Mouse (Mus musculus): ENCODE data around the gene Gse1. TPM values are rescaled to one million over a fixed set of nuclear protein-coding genes. Genes with fewer than 3 reads are reported as not detected.
A peak's percentile ranks its signal among the peaks of the same experiment; 100 is the strongest.

Gene Gse1
- total RNA-seq, 2 experiments from 2014 or later: 77.7 to 105 TPM

- no peak overlapping the region for H3K4me3 ChIP-seq
- intact Hi-C loops (cut with DNase I): no loop called here
- no peak for TF ChIP-seq CTCF (IDR thresholded peaks at IDR 0.05)
- no peak for DNase-seq (ENCODE audit: extremely low spot score in 1 of 2, low spot score in 2 of 2)
- H3K27ac ChIP-seq: no peak overlapping the region
Measured at GRCm38 (mm10) chr8:120533380-120533779, 305.1 kb downstream of the Gse1 start.

DNA sequence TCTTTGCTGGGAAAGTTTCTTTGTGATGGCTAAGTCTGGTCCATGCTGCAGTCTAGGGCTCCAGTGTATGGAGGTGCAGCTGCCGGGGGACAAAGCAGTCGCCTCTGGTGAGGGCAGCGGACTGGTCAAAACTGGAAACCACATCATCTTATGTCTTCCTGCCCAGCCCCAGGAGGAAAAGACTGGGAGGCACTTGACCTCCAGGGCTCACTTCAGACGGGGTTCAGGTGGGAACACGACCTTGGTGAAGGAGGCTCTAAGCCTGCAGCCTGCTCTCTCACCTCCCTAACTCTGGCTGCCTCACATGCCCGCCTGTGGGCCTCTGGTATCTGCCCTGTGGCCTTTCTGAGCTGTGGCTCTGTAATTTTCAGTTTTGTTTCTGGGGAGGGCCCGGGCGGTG is 305.8 kb downstream of the Gse1 start:
- Histone ChIP-seq H3K4me3 (no peak overlapping the region), H3K27ac (no peak overlapping the region)
- no peak for DNase-seq (ENCODE audit: extremely low spot score in 1 of 2, low spot score in 2 of 2)
- intact Hi-C loops (cut with DNase I): loop anchor here (1.0 kb wide), 1 partner anchor 46 kb away; no protein-coding TSS in a partner anchor
- no peak for TF ChIP-seq CTCF (IDR thresholded peaks at IDR 0.05)

DNA sequence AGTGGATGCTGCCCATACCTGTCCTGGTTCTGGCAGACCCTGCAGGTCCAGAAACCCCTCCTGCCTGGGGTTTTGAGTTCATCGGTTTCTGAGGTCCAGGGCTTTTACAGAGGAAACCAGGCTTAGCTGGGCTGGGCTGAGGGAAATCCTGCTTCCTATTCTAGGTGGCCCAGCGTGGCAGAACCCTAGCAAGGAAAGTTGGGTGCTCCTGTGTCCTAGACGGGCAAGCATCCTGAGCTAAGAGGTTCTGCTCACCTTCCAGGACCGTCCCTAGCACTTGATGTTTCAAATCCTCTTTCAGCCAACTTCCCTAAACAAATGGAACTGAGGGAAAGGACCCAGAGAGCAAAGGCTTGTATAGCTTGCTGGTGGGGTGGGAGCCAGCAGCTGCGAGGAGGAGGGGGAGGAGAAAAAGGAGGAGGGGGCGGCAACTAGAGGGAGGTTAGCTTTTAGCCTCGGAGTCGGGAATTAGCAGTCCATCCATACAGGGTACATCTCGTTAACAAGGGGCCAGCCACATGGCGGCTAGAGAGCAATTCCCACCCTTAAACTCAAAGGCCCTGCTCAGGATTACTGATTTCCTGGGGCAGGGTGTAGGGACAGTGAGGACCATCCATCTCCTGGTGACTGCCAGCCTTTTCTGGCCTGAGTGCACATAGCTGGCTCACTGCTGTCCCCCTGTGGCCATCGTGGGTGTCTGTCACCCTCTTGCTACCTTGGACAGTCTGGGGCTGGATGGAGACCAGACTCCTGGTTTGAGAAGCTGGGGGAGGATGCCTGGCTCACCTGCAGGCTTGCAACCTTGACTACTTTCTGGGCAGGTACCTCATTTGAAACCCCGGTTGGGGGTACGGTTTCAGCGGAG is 306.5 kb downstream of the Gse1 start:
- no peak overlapping the region for H3K27ac ChIP-seq
- no peak overlapping the region for H3K4me3 ChIP-seq
- intact Hi-C loops (cut with DNase I): loop anchor here (1.0 to 5.0 kb wide), 4 partner anchors 46 to 232 kb away; no protein-coding TSS in a partner anchor

GRCm38 (mm10) chr8:120535452-120536305 is 307.4 kb downstream of the Gse1 start:
- peak; percentile 79 to 87 for DNase-seq (ENCODE audit: extremely low spot score in 1 of 2, low spot score in 2 of 2)
- intact Hi-C loops (cut with DNase I): loop anchor here (1.0 to 5.0 kb wide), 5 partner anchors 63 to 233 kb away; no protein-coding TSS in a partner anchor

More for the DNA sequence above, 306.5 kb downstream of the Gse1 start:
- peak; percentile 78 to 79 for DNase-seq (ENCODE audit: extremely low spot score in 1 of 2, low spot score in 2 of 2)
- TF ChIP-seq CTCF (IDR thresholded peaks at IDR 0.05): peak; percentile 97

DNA sequence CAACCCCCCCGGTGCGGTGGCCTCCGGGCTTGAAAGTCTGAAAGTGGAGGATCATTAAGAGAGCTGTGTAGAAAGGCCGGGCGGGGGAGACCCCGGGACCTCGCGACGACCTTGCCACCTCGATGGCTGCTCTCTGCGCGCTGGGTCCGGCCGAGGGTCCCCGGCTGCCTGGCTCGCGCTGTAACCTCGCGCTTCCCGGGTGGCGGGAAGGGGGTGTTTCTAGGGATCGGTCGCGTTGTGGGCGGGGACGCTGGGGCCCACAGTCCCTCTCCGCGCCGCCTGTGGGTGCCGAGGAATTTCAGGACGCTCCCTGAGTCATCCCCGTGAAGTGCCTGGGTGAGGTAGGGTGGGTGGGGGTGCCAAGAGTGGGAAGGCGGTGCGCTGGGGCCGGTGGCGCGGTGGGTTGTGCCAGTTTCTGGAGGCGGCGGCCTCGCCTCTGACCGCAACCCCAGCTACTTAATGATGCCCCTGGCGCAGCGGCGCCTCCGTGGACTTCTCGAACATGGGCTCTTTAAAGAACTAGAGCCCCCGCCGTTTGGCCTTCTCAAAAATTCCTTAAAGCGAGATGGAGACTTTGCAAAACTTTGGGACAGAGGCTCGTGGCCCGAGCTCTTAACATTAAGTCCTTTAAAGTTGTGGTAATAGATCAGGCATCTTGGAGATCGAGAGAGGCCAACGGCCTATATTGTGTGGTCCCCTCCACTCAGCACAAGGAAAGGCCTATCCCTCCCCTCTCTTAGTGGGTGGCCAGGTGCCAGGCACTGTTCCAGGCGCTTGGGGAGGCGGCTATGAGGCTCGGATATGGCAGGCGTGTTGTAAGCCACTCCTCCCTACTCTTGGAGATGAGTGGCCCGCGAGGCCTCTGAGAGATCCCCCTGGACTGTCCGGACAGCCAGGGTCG is 308.3 kb downstream of the Gse1 start:
- peak overlapping the region; percentile 67 for H3K4me3 ChIP-seq
- TF ChIP-seq CTCF (IDR thresholded peaks at IDR 0.05): no peak
- peak overlapping the region; percentile 93 for H3K27ac ChIP-seq
- intact Hi-C loops (cut with DNase I): loop anchor here (1.0 to 5.0 kb wide), 5 partner anchors 62 to 234 kb away; no protein-coding TSS in a partner anchor
- peak; percentile 56 to 63 for DNase-seq (ENCODE audit: extremely low spot score in 1 of 2, low spot score in 2 of 2)

More at GRCm38 (mm10) chr8:120535452-120536305, 307.4 kb downstream of the Gse1 start:
- peak overlapping the region; percentile 67 for H3K4me3 ChIP-seq
- peak overlapping the region; percentile 93 for H3K27ac ChIP-seq
- TF ChIP-seq CTCF (IDR thresholded peaks at IDR 0.05): no peak

DNA sequence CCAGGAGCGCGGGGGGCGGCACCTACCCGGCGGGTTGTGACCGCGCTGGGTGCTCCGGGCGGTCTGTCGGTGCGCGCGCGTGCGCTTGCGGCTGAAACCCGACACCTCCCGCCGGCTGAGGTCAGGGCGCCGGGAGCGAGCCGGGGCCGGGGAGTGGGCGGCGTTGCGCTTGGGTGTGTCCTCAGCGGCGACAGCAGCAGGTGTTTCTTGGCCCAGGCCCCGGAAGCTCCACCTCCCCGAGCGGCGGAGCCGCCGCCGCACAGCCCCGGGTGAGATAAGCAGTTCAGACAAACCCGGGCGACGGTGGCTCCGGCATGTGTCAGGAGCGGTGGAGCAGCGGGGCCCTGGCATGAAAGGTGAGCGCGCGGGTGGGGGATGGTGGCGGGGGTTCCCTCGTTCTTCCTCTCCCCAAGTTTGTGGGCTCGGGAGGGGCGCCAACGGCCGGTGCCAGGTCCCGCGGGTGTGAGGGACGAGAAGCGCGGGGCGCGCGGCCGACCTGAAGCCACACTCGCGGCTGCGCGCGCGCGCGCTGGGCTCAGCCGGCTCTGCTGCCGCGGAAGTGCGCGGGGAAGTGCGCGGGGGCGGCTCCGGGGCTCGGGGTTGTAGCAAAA is 309.1 kb downstream of the Gse1 start:
- intact Hi-C loops (cut with DNase I): loop anchor here (2.0 to 5.0 kb wide), 4 partner anchors 61 to 235 kb away; no protein-coding TSS in a partner anchor
- peak; percentile 62 to 68 for DNase-seq (ENCODE audit: extremely low spot score in 1 of 2, low spot score in 2 of 2)

GRCm38 (mm10) chr8:120537818-120538396 is 309.7 kb downstream of the Gse1 start:
- Histone ChIP-seq H3K4me3 (peak overlapping the region; percentile 67), H3K27ac (peak overlapping the region; percentile 93)
- no peak; the same call in 1 of the 2 replicates for TF ChIP-seq CTCF (IDR thresholded peaks at IDR 0.05)
- intact Hi-C loops (cut with DNase I): loop anchor here (2.0 to 5.0 kb wide), 4 partner anchors 61 to 236 kb away; no protein-coding TSS in a partner anchor
- DNase-seq (ENCODE audit: extremely low spot score in 1 of 2, low spot score in 2 of 2): peak; percentile 70 to 74

More for the DNA sequence above, 309.1 kb downstream of the Gse1 start:
- TF ChIP-seq CTCF (IDR thresholded peaks at IDR 0.05): no peak
- Histone ChIP-seq H3K27ac (peak overlapping the region; percentile 93), H3K4me3 (peak overlapping the region; percentile 67)

DNA sequence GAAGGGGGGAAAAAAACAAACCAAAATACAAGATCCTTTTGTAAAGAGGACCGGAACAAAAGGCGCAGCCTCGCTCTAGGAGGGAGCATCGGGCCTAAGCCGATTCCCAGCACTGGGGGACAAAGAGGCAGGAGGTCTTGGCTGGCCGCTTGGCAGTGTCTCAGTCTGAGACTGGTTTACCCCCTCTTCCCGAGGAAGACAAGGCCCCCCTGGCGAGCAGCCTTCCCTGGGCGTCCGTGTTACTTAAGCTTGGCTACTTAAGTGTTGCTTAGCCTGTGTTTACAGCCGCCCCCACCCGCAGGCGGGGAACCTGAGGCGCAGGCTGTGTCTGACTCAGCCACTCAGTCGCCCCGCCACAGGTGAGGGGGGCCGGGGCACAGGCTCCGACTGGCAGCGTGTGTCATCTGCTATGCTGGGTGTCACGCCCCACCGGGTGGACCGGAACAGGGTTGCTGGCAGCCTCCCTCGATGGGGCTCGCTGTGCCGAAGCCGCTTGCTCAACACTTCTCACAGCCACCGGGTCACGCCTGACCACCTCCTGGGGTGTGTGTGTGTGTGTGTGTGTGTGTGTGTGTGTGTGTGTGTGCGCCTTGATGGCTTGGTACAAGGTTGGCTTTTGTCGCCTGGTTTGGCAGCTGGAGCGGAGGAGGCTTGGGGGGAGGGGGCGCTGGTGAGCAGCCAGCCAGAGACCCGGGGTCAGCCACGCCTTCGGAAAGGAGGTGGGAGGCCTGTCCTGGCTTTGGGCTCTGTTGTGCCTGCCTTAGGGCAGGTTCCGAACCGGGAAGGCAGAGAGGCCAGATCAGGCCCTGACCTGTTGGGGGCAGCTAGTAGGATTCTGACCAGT is 310.4 kb downstream of the Gse1 start:
- no peak for TF ChIP-seq CTCF (IDR thresholded peaks at IDR 0.05)
- intact Hi-C loops (cut with DNase I): loop anchor here (5.0 kb wide), 3 partner anchors 121 to 236 kb away; no protein-coding TSS in a partner anchor
- H3K27ac ChIP-seq: peak overlapping the region; percentile 93
- DNase-seq (ENCODE audit: extremely low spot score in 1 of 2, low spot score in 2 of 2): peak; percentile 72 to 74
- H3K4me3 ChIP-seq: peak overlapping the region; percentile 67

- H3K4me3 ChIP-seq: no peak overlapping the region; the same call in 1 of the 2 replicates
- DNase-seq (ENCODE audit: extremely low spot score in 1 of 2, low spot score in 2 of 2): no peak
- TF ChIP-seq CTCF (IDR thresholded peaks at IDR 0.05): no peak
- intact Hi-C loops (cut with DNase I): loop anchor here (5.0 kb wide), 3 partner anchors 122 to 237 kb away; no protein-coding TSS in a partner anchor
- H3K27ac ChIP-seq: peak overlapping the region; percentile 93
Measured at GRCm38 (mm10) chr8:120539381-120539774, 311.1 kb downstream of the Gse1 start.

Measured in left cerebral cortex, adult 2 months (tissue).